Mouse (Mus musculus) T-helper 17 cell (primary cell): ENCODE results near the gene Hrh1.
"Not testable (repeated sequence)": the region's sequence is repeated elsewhere in the genome, so short reads cannot be mapped to it uniquely, and the experiment has no call there.

Experiments
- in situ Hi-C, 2 experiments: fragments of 300-600 bp; cut with MboI, MseI; formaldehyde crosslinking; loops; 1 replicate in 1 of 2; 2 replicates in 1 of 2; pipeline ENCODE4 v1.15.1; 2025; ENCODE audit warnings: high pct_unique_total_duplicates in 2 of 2

The Hrh1 gene

GRCm38 (mm10) chr6:114457299-114457698, 59.6 kb downstream of the Hrh1 start:
- in situ Hi-C loops = no loop called here

GRCm38 (mm10) chr6:114458191-114458590, 60.5 kb downstream of the Hrh1 start:
- in situ Hi-C loops = no loop called here

GRCm38 (mm10) chr6:114459969-114460368, 62.2 kb downstream of the Hrh1 start:
- in situ Hi-C loops = no loop called here

- in situ Hi-C loops = no loop called here
Measured at GRCm38 (mm10) chr6:114461536-114461935, 63.8 kb downstream of the Hrh1 start.

GRCm38 (mm10) chr6:114462747-114463146, 65.0 kb downstream of the Hrh1 start:
- in situ Hi-C loops = no loop called here

- in situ Hi-C loops = loop anchor here in 1 of 2 experiments (10.0 kb wide), 1 partner anchor 59 kb away; no protein-coding TSS in a partner anchor
Measured at GRCm38 (mm10) chr6:114473541-114473940, 75.8 kb downstream of the Hrh1 start.

GRCm38 (mm10) chr6:114474059-114474458, 76.3 kb downstream of the Hrh1 start:
- in situ Hi-C loops = loop anchor here in 1 of 2 experiments (10.0 kb wide), 1 partner anchor 59 kb away; no protein-coding TSS in a partner anchor

GRCm38 (mm10) chr6:114474911-114475310, 77.2 kb downstream of the Hrh1 start:
- in situ Hi-C loops = loop anchor here in 1 of 2 experiments (10.0 kb wide), 1 partner anchor 60 kb away; no protein-coding TSS in a partner anchor

GRCm38 (mm10) chr6:114478771-114479170, 81.0 kb downstream of the Hrh1 start:
- in situ Hi-C loops = loop anchor here in 1 of 2 experiments (10.0 kb wide), 1 partner anchor 64 kb away; no protein-coding TSS in a partner anchor

GRCm38 (mm10) chr6:114479644-114480410, 82.1 kb downstream of the Hrh1 start:
- in situ Hi-C loops = loop anchor here in 1 of 2 experiments (10.0 kb wide), 2 partner anchors 65 to 125 kb away; no protein-coding TSS in a partner anchor

GRCm38 (mm10) chr6:114489371-114489770, 91.6 kb downstream of the Hrh1 start:
- in situ Hi-C loops = loop anchor here in 1 of 2 experiments (5.0 to 10.0 kb wide), 2 partner anchors 58 to 115 kb away; no protein-coding TSS in a partner anchor

- in situ Hi-C loops = loop anchor here in 1 of 2 experiments (5.0 kb wide), 1 partner anchor 35 kb away; no protein-coding TSS in a partner anchor
Measured at GRCm38 (mm10) chr6:114492588-114492987, 94.9 kb downstream of the Hrh1 start.

- in situ Hi-C loops = loop anchor here (5.0 kb wide), 2 partner anchors 32 to 37 kb away; no protein-coding TSS in a partner anchor
Measured at GRCm38 (mm10) chr6:114494987-114495386, 97.3 kb downstream of the Hrh1 start.

- in situ Hi-C loops = not testable (repeated sequence)
Measured at GRCm38 (mm10) chr6:114514038-114514437, 116.3 kb downstream of the Hrh1 start.

GRCm38 (mm10) chr6:114528709-114529108, 131.0 kb downstream of the Hrh1 start:
- in situ Hi-C loops = loop anchor here (5.0 kb wide), 2 partner anchors 34 to 36 kb away; no protein-coding TSS in a partner anchor
